Mouse (Mus musculus) adipocyte (in vitro differentiated cells): Measurements from ENCODE around the gene Galr3.

ENCODE experiments used
- DNase-seq: peaks from one replicate; pipeline ENCODE4 v3.0.0-alpha.2; 2016; ENCODE audit warnings: low spot score

The Galr3 gene

DNA sequence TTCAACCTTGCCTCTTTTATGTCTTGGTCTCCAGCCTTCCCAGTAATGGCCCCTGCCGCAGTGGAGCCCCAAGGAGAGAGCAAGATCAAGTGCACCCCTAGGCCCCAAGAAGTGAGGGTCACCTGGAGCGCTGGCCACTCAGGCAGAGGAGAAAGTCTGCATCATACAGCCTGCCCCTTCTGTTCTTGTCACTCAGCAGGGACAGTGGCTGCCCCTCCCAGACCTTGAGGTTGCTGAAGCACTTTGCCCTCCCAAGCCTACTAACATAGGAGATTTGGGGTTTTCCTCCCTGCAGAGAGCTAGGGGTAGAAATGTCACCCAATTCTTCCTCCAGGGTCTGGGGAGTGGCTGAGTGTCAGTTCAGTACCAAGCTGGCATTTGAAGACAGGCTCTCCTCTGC, 10.7 kb downstream of the Galr3 start:
- DNase-seq: no peak

- DNase-seq: no peak
Observed at GRCm38 (mm10) chr15:79056601-79057000, 14.9 kb downstream of the Galr3 start.

- no peak for DNase-seq
Observed at GRCm38 (mm10) chr15:79057850-79058249, 16.2 kb downstream of the Galr3 start.

GRCm38 (mm10) chr15:79060887-79061565, 19.3 kb downstream of the Galr3 start:
- peak; percentile 23 for DNase-seq

DNA sequence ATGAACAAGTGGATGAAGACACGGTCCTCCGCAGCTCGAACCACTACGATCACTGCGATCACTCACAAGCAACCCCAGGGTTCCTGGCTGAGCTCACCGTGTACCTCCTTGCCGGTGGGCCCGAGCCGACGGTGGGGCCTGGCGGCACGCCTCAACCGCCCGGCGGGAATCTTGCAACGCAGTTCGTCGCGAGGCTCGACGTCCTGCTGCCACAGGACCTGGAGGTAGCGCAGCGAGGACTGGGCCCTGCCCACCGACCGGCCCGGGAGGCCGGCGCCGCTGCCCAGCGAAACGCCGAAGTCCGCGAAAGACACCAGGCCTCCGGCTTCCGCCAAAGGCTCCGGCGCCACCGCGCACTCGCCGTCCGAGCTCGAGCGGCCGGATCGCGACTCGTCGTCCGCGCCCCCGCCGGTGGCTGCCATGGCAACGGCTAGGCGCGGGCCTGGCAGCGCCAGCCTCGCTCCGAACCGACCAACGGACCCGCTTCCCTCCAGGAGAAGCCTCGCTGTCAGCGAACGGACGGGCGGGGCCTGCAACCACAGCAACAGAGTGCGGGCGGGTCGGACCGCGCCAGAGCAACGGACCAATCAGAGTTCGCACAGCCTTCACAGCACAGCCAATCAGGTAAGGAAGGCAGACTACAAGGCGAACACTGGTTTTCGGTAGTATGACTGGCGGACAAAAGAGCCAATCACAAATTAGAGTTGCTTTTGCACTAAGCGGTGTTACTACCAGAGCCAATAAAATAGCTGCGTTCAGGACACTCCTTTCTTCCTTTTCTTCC, 20.9 kb downstream of the Galr3 start, which contains the start of gene Ankrd54:
Ankrd54 (minus strand) TSS at position 518 of the 784 bp plus-strand sequence.
- peak; percentile 99 for DNase-seq

DNA sequence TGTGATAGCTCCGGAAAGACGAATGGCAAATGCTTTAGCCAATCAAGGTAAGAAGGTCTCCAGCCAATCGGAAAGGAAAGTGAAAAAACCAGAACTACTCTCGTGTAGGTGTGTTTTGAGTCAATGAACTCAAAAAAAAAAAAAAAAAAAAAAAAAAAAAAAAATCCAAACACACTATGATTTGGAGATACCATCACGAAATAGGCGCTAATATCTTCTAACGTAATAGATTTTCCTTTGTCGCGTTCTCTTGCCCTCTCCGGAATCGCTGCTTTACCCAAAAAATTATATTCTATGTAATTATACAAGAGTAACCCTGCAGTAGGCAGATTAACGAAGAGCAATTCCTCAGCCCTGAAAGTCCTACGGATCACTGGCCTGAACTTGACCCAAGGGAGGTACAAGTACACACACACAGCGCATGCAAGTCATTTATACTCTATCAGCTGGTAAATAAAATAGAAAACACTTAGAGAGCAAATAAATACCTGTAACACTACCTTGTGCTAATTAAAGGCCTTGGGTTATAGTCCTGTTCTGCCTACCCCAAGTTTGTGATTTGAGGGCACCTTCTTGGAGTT, 21.6 kb downstream of the Galr3 start:
- no peak for DNase-seq

- DNase-seq: no peak
Observed at GRCm38 (mm10) chr15:79065086-79065770, 23.5 kb downstream of the Galr3 start.

- no peak for DNase-seq
Observed at GRCm38 (mm10) chr15:79066276-79066675, 24.6 kb downstream of the Galr3 start.

DNA sequence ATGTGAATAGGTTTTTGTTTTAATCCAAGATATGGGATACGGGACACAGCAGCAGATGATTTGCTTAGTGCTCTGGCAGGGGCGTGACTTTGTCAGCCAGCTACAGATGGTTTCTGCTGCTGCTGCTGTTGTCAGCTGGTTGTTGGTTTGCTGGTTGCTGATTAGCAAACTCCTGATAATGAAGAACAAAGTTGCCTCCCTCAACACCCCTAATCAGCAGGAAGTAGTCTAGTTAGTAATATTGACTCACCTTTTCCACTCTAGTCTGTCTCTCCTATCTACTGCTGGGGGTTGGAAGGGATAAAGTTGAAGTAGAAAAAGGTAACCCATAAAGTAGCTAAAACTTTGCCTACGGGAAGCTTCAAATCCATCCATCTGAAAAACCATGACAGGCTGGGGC, 25.9 kb downstream of the Galr3 start:
- no peak for DNase-seq

- no peak for DNase-seq
Observed at GRCm38 (mm10) chr15:79068416-79068815, 26.7 kb downstream of the Galr3 start.

- peak; percentile 74 for DNase-seq
Observed at GRCm38 (mm10) chr15:79071117-79072039, 29.7 kb downstream of the Galr3 start.

- DNase-seq: no peak
Observed at GRCm38 (mm10) chr15:79073752-79074151, 32.1 kb downstream of the Galr3 start.

DNA sequence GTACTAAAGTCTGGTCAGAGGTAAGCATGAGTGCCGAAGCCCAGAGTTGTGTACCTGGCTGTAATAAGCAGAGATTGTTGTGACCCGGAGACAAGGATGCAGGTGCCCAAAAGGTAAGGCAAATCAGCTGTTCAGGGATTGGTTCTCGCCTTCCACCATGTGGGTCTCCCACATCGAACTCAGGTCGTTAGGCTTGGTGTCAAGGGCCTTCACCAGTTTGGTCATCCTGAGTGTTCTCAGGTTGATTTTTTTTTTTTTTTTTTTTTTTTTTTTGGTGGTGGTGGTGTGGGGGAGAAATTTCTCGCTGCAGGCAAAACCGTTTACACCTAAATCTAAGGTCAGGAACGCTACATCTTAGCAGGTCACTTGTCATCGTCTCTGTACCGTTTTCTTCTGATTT, 32.8 kb downstream of the Galr3 start:
- DNase-seq: no peak

DNA sequence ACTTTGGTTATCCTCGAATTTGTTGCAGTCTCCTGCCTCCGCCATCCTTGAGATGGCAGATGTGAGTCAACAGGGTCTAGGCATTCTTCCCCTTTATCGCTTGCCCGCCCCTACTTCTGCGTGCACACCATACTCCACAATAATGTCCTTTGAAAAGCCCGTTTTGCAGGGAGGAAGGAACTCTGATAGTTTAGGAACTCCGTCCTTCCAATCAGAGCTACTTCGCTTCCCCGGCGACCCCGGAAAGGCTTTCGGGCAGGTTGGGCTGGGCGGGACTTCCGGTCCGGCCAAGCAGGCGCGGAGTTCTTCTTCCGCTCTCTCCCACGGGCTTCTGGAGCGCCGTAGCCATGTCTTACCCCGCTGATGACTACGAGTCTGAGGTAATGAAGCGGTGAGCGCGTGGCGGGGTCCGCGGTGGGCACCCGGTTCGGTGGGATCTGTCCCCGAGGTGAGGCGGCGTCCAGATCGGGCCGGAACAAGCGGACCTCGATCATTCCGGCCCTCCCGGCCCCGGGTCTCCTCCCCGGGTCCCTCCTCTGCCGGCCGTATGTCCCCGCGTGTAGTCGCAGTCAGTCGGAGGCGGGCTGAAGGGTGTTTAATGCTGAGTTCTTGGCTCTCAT, 33.3 kb downstream of the Galr3 start, which contains the start of gene Eif3l:
Eif3l (plus strand) TSS at position 267 of the 620 bp plus-strand sequence.
- peak; percentile 83 for DNase-seq

- no peak for DNase-seq
Observed at GRCm38 (mm10) chr15:79075658-79076365, 34.1 kb downstream of the Galr3 start.

GRCm38 (mm10) chr15:79079567-79079966, 37.9 kb downstream of the Galr3 start:
- no peak for DNase-seq

DNA sequence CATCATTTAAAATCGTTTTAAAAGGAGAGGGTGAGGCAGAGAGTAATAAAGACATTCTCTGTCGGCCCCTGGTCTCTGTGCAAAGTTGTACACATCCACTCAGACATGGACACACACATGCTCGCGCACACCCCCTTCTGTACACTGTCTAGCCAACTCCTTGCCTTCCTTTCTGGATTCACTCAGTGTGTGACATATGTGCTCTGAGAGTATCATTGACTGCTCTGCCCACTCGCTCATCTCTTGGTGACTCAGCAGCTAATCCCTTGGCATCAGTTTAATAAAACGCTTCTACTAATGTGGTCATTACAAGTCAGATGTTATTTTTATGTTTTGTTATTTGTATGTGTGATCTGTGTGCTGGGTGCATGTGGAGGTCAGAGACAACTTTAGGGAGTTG, 50.6 kb downstream of the Galr3 start:
- DNase-seq: no peak
